Mouse (Mus musculus): ENCODE measurements around the gene Cngb1.
"Not testable (repeated sequence)": the region's sequence is repeated elsewhere in the genome, so short reads cannot be mapped to it uniquely, and the experiment has no call there.

Gene Cngb1

GRCm38 (mm10) chr8:95247277-95247676, 59.1 kb downstream of the Cngb1 start:
- DNase-seq (ENCODE audit: low read depth, low spot score), result no peak

- no peak for DNase-seq (ENCODE audit: low read depth, low spot score)
Observed at GRCm38 (mm10) chr8:95245180-95245579, 61.2 kb downstream of the Cngb1 start.

- no peak for DNase-seq (ENCODE audit: low read depth, low spot score)
Observed at GRCm38 (mm10) chr8:95243853-95244252, 62.5 kb downstream of the Cngb1 start.

GRCm38 (mm10) chr8:95242826-95243571, 63.4 kb downstream of the Cngb1 start:
- peak; percentile 46 for DNase-seq (ENCODE audit: low read depth, low spot score)

- DNase-seq (ENCODE audit: low read depth, low spot score), result no peak
Observed at GRCm38 (mm10) chr8:95242099-95242825, 64.1 kb downstream of the Cngb1 start.

- DNase-seq (ENCODE audit: low read depth, low spot score), result peak; percentile 32
Observed at GRCm38 (mm10) chr8:95235683-95236082, 70.7 kb downstream of the Cngb1 start.

GRCm38 (mm10) chr8:95230086-95230485, 76.3 kb downstream of the Cngb1 start:
- not testable (repeated sequence) for DNase-seq (ENCODE audit: low read depth, low spot score)

- DNase-seq (ENCODE audit: low read depth, low spot score), result no peak
Observed at GRCm38 (mm10) chr8:95227151-95227468, 79.3 kb downstream of the Cngb1 start.

- DNase-seq (ENCODE audit: low read depth, low spot score), result no peak
Observed at GRCm38 (mm10) chr8:95226251-95227150, 79.9 kb downstream of the Cngb1 start.

GRCm38 (mm10) chr8:95223969-95224368, 82.4 kb downstream of the Cngb1 start:
- DNase-seq (ENCODE audit: low read depth, low spot score), result no peak

- no peak for DNase-seq (ENCODE audit: low read depth, low spot score)
Observed at GRCm38 (mm10) chr8:95221045-95221444, 85.3 kb downstream of the Cngb1 start.

- DNase-seq (ENCODE audit: low read depth, low spot score), result no peak
Observed at GRCm38 (mm10) chr8:95220571-95220998, 85.8 kb downstream of the Cngb1 start.

- DNase-seq (ENCODE audit: low read depth, low spot score), result no peak
Observed at GRCm38 (mm10) chr8:95219623-95220022, 86.8 kb downstream of the Cngb1 start.

GRCm38 (mm10) chr8:95215709-95216360, 90.5 kb downstream of the Cngb1 start:
- no peak for DNase-seq (ENCODE audit: low read depth, low spot score)

GRCm38 (mm10) chr8:95209924-95210323, 96.5 kb downstream of the Cngb1 start:
- no peak for DNase-seq (ENCODE audit: low read depth, low spot score)

GRCm38 (mm10) chr8:95205946-95206345, 100.4 kb downstream of the Cngb1 start:
- DNase-seq (ENCODE audit: low read depth, low spot score), result no peak

GRCm38 (mm10) chr8:95204039-95204380, 102.4 kb downstream of the Cngb1 start:
- DNase-seq (ENCODE audit: low read depth, low spot score), result peak; percentile 71

- no peak for DNase-seq (ENCODE audit: low read depth, low spot score)
Observed at GRCm38 (mm10) chr8:95203326-95204038, 102.9 kb downstream of the Cngb1 start.

GRCm38 (mm10) chr8:95202649-95203275, 103.6 kb downstream of the Cngb1 start, which contains the start of gene Kifc3:
Kifc3 (minus strand) TSS chr8:95202812.
- no peak for DNase-seq (ENCODE audit: low read depth, low spot score)

- DNase-seq (ENCODE audit: low read depth, low spot score), result no peak
Observed at GRCm38 (mm10) chr8:95202056-95202570, 104.3 kb downstream of the Cngb1 start.
